Mouse (Mus musculus) 3T3-L1 (cell line): ENCODE measurements around the gene Krt222.

Experiments
- DNase-seq: peaks from one replicate; pipeline ENCODE4 v3.0.0-alpha.2; 2015; ENCODE audit warnings: low read depth, low spot score

The Krt222 gene

DNA sequence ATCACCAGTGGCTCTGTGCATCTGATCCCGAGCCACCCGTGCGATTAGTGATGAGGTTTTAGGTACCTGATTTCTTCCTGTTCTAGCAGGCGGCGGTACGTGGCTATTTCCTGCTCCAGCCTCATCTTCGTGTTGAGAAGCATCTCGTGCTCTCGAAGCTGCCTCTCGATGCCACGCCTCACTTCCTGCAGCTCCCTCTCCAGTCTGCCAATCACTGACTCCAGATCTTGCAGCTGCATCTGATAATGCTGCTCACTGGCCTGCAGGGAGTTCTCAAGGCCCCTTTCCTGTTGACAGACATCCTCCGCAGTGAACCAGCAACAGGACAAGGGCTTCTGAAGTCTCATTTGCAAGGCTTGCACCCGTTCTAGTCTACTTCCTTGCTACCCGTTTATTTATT is 5.4 kb downstream of the Krt222 start:
- DNase-seq: no peak

DNA sequence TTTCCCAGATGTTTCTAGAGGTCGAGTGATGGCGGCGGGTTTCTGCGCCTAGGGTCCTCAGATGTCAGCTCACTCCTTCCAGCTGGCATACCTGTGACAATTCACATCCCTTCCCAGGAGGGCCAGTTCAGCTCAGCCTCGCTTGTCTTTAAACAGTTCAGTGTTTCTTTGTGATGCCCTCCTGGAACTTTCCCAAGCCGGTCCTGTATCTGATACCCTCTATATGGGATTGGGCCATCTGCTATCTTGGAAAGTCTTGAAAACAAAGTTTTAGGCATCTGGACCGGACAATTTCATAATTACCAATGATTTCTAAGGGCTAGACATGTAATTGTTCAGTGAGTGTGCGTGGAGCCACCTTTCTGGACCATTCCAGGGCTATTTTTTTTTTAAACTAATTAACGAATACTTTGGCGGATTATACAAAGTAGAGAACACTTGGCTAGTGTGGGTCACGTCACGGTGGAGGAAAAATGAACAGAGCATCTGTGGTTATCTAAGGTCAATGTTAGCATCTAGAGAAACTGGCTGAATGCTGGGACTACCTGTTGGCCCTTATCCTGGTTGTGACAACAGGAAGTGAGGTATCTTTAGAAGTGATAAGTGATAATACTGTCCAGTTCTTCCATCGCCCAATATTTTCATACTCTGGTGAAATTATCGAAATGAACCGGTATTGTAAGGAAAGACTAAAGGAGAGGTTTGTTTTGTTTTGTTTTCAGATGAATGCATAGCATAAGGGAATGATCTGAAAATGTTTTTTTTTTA is 12.7 kb downstream of the Krt222 start:
- DNase-seq: peak; percentile 72

DNA sequence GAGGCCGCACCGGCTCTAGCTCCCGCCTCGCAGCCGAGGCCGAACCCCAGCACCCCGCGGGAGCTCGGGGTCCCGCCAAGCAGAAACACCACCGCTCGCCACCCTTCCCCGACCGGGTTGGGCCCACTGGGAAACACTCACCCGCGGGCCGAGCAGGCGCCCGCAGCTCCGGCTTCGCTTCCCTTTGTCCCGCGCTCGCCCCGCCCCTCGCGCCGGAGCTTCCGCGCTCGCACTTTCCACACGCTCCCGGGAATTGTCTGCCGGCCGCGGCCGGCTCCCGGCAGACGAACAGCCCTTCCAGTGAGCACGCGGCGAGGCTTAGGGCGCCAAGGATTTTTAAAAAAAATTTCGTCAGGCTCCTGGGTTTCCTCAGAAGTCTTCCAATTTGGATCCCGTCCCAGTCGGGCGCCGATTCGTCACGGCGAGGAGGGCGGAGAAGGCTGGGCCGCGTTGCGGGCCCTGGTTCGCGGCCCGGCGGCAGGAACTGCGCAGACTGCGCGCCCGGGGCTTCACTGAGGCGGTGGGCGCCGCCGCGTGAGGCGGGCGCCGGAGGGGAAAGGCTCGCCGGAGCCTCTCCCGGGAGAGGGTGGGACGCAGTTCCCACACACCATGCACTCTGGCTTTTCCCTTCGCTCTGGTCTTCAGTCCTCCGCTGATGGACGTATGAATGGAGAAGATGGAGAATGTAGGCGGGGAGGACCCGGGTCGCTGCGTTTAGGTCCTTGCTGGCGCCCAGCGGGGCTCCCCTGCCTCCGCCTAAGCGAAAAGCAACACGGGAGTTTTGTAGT is 13.4 kb downstream of the Krt222 start, which contains the start of gene Smarce1:
Smarce1 (minus strand) TSS at position 757 of the 788 bp plus-strand sequence.
- peak; percentile 82 for DNase-seq

DNA sequence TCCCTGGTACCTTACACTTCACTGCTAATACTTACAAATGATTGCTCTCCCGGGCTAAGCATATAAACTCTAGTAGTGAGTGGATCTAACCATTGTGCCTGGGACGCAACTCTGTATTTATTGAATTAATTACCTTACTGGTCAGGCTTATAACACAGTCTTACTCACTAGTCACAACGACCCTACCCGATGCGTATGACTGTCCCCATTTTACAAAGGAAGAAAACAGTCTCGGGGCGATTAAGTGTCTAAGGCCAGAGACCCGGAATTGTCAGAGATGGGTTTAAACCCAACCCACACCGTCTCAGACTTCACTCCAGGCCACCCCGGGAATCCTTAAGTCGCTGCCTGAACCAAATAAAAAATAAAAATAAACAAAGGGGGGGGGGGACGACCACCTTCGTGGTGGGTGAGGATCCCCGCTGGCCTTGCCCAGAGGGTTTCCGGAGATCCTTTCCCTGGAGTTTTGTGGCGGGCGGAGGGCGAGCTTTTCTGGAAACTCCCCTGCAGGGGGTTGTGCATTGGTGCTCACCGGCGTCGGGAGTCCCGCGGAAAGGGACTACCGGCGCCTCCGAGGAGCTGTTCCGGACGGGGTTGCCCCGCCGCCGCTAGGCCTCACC is 14.1 kb downstream of the Krt222 start:
- DNase-seq: peak; percentile 37

DNA sequence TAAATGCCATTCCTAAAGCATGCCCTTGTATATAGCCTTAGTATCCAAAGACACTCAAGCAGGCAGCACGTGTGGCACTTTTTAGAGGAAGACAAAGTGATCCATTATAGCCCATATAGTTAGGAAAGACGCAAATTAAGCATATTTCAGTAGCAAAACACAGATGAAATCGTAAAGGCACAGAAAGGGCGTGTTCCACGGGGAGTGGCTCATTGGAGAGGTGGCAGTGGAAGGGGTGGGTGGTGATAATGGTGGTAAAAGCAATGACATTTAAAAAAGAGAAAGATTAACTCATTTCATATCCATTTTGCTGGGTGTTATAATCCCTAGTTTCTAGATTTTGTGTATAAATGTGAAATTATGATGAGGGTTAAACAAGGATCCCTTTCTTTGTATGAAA is 17.6 kb downstream of the Krt222 start:
- DNase-seq: no peak

DNA sequence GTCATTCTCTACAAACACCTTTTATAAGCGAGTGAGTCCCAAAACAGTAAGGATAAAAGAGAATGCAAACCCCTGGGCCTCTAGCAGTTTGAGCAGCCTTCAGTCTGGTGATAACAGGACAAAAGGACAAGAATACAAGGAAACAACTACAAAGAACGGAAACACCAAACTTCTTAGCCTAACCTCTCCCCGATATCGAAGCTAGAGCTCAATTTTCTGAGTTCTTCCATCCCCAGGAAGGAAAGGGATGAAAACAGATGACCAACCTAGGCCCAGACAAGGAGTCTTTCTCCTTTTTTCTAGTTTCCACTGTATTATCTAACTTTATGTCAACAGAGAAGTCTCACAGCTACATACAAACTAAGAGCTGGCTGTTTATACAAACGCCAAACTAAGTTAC is 20.6 kb downstream of the Krt222 start:
- no peak for DNase-seq

DNA sequence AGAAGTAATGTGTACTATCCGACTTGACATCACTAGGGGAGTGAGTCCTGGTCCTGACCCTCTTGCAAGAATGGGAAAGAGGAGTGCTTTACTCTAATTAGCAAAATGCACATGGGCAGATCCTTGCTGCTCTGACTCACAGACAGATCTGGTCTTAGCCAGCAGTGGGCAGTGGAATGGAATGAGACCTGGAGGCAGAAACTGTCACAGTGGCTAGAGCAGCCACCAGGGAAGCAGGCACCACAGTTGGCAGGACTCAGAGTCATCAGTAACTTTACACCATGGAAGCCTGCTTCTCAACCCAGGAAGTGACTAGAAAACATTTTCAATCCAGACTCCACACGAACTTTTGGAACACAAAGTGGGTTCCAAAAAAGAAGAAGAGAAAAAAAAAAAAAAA is 22.1 kb downstream of the Krt222 start:
- DNase-seq: peak; percentile 67

DNA sequence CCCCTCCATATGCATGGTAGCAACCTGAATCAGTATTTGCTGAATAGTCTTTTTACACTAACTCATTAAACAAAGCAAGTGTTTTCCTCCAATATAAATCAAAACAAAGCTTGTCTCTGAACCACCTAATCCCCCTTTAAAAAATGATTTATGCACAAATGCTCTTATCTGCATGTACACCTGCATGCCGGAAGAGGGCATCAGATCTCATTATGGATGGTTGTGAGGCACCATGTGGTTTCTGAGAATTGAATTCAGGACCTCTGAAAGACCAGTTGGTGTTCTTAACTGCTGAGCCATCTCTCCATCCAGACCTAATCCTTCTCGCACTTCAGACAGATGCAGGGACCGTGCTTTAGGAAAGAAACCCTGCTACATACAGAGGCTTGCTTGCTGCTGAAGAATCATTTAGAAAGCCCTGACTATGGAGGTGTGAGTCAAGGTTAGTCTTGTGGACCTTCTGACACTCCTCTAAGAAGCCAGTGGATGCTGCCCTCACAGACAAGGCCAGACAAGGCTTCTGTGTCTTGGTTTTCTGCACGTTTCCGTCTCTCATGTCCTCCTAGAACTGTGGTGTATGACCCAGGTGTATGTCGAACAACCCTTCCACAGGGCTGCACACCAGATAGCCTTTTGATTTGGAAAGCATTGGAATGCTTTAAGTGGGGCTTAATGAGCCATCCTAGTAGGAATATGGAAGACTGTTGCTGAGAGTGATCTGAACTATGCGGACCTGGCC is 26.5 kb downstream of the Krt222 start:
- DNase-seq: no peak

DNA sequence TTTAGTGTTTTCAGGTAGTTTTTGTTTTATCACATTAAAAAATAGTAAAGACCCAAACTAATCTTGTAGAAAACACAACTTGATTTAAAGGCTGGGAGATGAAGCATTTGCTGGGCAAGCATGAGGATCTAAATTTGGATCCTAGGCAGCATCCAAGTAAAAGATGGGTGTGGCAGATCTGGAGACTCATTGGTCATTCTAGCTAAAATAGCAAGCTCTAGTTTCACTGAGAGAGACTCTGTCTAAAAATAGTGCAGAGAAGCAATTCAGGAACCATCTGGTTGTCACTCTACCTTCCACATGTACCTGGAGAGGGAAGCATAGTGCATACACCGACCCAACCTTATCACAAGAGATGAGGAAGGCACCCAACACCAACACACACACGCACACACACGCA is 27.7 kb downstream of the Krt222 start:
- DNase-seq: no peak

DNA sequence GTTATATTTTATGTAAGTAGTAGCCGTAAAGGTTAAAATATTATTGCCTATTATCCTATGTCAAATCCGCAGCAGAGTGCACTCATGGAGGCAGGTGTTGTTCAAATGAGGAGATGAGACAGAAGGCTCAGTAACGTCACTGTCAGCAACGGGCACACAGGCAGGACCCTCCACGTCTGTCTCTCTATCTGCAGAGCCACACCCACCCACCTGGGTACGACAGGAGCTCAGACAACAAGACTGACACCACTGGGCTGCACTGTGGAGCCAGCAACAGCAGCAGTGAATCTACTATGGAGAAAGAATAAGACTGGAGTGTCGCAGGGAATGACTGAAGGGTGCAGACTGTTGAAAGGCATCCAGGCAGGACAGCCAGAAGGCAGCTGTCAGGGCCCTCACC is 31.2 kb downstream of the Krt222 start:
- DNase-seq: no peak

DNA sequence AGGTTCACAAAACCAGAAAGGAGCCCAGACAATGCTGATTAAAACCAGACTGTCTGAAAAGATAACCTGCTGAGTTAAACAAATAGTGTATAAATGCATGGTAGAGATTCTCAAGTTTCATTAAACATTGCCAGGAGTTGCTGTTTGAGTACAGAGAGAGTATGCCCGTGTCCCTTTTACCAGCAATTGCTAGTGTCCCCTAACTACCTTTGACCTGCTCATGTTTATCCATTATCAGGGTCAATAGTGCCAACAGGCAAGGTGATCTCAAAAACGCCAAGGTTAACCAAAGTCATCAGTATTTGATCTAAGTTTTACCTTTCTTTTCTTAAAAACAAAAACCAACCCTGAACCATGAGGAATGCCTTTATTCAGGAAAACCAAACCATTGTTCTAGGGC is 31.9 kb downstream of the Krt222 start:
- DNase-seq: no peak

DNA sequence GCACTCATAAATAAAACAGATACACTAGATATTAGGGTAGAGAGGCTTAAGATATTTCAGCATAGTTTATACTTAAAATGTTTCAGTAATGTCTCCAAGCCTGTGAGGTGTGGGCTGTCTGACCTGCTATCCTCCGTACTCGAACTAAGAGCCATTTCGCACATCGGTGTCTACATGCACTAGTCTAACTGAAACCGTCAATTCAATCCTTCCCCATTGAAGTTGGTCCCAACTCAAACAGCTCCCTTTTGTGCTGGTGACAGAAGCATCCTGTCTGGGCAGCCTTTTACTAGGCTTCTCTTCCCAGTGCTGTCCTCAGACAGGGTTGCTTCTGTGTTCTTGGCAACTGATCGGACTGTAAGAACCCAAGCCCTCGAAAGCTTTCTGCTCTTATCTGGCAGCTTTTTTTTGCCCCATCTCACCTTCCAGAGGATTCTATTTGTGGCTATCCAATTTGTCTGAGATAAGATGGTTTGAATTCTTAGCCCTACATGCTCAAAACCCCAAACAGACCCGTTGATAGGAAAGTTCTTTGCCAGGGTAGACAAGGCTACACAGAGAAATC is 35.7 kb downstream of the Krt222 start:
- no peak for DNase-seq

DNA sequence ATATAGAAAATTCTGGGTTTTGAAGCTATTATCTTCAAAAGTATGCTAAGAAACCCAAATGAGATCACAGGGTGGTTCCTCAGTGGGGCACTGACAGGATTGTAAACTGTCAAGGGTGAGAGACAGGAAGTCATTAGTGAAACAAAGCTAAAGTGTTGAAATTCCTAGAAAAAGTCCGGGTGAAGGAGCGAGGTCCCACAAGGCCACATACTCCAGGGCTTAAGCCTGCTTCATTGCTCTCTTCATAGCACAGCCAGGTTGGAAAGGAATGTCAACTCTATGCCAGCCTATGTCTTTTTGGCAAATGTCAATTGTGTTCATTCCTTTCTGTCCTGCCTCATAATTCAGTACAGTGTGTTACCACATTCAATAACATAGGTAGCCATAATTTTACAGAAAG is 36.4 kb downstream of the Krt222 start:
- no peak for DNase-seq

DNA sequence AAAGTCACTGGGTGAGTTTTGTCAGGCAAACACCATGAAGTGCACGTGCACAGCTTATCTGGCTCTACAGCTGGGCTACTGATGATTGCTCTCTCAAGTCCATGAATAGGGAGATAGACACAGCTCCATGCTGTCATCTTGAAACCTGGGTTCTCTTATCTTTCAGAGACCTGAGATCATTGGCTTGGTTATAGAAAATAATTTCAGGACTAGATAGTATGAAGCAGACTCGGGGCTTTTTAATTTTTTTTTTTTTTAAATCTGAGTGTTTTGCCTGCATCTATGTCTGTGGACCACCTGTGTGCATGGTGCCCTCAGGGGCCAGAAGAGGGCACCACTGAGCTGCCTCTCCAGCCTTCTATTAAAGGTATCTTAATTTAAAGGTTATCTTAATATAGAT is 36.9 kb downstream of the Krt222 start:
- DNase-seq: peak; percentile 42

DNA sequence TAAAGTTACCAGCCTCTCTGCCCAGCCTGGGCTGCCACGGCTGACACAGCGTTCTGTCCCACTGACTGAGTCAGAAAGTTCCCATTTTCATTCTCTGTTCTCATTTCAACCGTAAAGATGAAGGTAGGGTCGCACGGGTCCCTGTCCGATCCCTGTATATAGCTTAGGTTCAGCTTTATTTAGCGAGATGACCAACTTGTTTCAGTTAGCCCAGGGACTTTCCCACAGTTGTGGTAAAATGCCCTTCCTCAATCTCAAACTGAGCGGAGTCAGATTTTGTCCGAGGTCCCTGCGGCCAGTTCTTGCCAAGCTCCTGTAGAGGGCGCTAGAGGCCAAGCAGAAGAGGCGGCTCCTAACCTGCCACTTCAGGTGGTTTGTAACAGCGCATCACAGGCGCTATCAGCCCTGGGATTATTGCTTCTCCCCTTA is 54.7 kb downstream of the Krt222 start:
- peak; percentile 30 for DNase-seq

DNA sequence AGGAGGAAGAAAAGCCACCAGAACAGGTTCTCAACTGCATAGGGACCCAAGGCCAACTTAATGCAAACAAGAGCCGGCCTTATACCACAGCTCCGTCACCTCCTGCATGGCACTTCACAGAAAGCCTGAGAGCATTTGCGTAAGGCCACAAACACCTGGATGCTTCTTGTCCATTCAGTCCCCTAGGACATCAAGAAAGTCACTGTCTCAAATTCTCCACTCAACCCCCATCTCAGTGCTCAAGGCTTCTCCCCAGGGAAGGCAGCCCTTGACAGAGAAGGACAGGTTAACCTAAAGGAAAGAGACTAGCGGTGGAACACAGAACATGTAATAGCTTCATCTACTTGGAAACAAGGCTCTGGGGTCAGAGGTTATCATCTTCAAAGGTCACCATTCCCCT is 56.5 kb downstream of the Krt222 start:
- DNase-seq: no peak

DNA sequence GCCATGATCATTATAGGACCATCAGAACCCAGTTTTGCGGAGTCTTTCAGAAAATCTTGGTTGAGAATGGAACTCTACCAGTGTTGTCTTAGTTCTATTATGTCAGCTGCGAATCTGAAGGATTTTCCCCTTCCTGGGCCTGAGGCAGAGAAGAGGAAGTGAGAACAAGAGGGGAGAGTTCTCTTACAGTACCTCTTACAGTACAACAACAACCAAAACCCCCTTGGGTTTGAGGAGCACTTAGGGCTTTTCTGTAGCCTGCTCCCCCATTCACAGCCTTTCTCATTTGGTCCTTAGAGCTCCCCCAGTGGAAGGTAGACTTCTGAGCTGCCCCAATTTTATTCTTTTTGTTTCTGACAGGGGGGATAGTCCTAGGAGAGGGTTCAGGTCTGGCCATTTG is 57.0 kb downstream of the Krt222 start:
- DNase-seq: no peak
